Mouse (Mus musculus): Measurements from ENCODE around the gene Sema3f. TPM values are rescaled to one million over a fixed set of nuclear protein-coding genes. Genes with fewer than 3 reads are reported as not detected.

Gene Sema3f
- polyA plus RNA-seq, 1 experiment: 88.1 TPM

DNA sequence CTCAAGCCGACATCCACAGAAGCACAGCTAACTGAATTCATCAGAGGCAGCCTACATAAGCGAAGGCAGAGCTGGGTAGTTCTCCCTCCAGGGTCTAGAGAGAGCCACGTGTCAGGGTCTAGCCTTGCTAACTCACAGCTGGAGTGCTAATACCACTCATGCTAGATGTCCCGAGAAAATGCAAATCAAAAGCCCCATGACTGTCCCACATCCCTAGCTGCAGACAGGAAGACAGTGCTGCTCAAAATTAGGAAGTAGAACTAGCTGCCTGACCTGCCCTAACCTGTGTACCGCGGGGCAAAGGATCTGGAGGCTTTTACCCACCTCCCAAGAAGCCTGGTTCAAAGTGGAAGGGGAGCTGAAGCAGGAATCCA, 14.2 kb downstream of the Sema3f start:
- no peak for TF ChIP-seq CTCF (IDR thresholded peaks at IDR 0.05; ENCODE audit: borderline replicate concordance, insufficient read depth, low read length)
- no peak for TF ChIP-seq POLR2A (IDR thresholded peaks at IDR 0.05; ENCODE audit: low read depth, low read length)
- Histone ChIP-seq H3K27ac (ENCODE audit: insufficient read depth, low read length) (no peak overlapping the region), H3K4me1 (ENCODE audit: control insufficient read depth, insufficient read depth, low read length) (peaks cover 20% of the 10 kb centered on the region), H3K4me3 (ENCODE audit: insufficient read depth, low read length) (no peak overlapping the region)

DNA sequence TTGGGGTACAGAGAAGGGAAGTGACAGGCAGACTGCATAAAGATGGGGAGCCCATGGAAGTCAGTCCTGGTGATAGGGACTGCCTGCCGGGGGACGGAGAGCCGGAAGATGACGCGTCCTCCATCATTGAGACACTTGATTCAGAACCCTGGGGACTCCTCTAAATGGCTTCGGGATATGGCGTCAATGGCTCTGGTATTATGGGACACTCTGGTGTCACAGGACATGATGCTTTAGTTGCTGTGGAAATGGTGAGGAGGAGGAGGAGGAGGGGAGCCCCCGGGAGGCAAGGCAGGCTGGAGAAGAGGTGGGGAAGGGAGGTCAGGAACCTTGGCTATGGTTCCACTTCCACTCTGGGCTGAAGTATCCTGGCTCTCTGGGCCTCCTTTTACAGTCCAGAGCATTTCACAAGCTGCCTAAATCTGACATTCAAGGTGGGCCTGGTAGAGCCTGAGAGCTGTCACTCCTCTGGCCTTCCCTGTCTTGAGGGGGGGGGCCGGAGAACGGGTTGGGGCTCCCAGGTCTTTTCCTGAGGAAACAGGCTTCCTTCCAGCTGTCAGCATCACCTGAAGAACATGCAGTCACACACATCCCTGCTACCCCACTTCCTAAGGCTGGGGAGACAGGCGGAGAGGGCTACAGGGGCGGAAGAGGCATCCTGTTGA, 14.7 kb downstream of the Sema3f start:
- Histone ChIP-seq H3K4me1 (ENCODE audit: control insufficient read depth, insufficient read depth, low read length) (peaks cover 16% of the 10 kb centered on the region), H3K4me3 (ENCODE audit: insufficient read depth, low read length) (no peak overlapping the region)
- TF ChIP-seq POLR2A (IDR thresholded peaks at IDR 0.05; ENCODE audit: low read depth, low read length) (no peak), CTCF (IDR thresholded peaks at IDR 0.05; ENCODE audit: borderline replicate concordance, insufficient read depth, low read length) (no peak)

DNA sequence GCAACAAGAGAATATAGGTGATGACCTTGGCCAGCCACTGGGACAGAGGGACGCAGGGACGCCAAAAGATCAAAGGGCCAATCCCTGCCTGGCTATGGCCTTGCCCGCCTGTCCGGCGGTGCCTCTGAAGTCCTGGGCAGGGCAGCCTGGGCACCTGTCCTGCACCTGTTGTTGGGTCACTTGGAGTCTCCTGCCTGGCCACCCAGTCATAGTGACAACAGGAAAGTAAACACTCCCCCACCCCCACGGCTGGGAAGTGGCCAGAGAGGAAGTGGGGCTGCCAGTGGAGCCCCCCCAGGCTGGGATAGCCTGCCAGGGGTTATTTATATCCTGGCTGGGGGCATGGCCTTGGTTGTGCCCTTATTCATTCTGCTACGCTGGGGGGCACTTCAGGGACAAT, 15.6 kb downstream of the Sema3f start:
- Histone ChIP-seq H3K27ac (ENCODE audit: insufficient read depth, low read length) (no peak overlapping the region), H3K4me3 (ENCODE audit: insufficient read depth, low read length) (no peak overlapping the region), H3K4me1 (ENCODE audit: control insufficient read depth, insufficient read depth, low read length) (peaks cover 11% of the 10 kb centered on the region)
- TF ChIP-seq POLR2A (IDR thresholded peaks at IDR 0.05; ENCODE audit: low read depth, low read length) (no peak), CTCF (IDR thresholded peaks at IDR 0.05; ENCODE audit: borderline replicate concordance, insufficient read depth, low read length) (no peak)

More for the DNA sequence above, 14.7 kb downstream of the Sema3f start:
- H3K27ac ChIP-seq (ENCODE audit: insufficient read depth, low read length): no peak overlapping the region

DNA sequence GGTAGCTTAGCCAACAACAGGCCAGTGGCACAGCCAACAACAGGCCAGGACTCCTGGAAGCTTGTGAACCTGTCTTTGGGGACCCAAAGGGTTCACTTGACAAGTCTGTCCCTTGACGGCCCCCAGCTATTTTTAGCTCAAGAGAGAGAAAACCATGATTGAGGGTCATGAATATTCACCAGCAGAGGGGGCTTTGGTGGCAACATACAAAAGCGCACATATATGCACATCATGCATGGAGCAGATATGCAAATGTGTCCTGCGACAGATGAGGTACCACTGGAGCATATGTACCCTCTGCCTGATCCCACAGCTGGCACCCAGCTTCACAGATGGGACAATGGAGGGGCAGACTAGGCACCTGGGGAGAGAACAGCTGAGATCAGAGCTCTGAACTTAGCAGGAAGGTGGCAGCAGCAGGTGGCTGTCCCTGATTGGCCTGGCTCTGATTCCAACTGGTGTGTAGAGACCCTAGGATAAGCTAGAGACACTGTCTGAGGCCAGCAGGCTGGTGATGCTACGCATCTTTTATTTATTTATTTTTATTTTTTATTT, 16.8 kb downstream of the Sema3f start:
- H3K4me3 ChIP-seq (ENCODE audit: insufficient read depth, low read length): no peak overlapping the region
- TF ChIP-seq CTCF (IDR thresholded peaks at IDR 0.05; ENCODE audit: borderline replicate concordance, insufficient read depth, low read length) (no peak), POLR2A (IDR thresholded peaks at IDR 0.05; ENCODE audit: low read depth, low read length) (no peak)
- H3K4me1 ChIP-seq (ENCODE audit: control insufficient read depth, insufficient read depth, low read length): no peaks in the 10 kb centered on the region; the same call in 1 of the 2 replicates
- H3K27ac ChIP-seq (ENCODE audit: insufficient read depth, low read length): no peak overlapping the region

DNA sequence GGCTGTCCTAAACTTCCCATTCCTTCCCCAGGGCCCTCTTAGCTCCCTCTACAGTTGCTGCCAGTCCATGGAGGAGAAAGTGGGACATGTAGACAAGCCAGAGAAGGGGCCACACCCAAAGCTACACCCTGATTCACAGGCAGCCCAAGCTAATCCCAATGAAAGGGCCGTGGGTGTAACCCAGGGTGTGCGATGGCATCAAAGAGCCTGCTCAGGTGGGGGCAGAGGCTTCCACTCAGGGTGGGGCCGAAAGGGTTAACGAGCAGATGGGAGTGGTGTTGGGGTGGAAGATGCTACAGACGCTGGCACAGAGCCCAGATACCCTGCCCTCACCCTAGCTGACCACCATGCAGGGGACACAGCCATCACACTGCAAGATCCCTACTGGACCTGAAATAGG, 17.5 kb downstream of the Sema3f start:
- Histone ChIP-seq H3K27ac (ENCODE audit: insufficient read depth, low read length) (no peak overlapping the region), H3K4me3 (ENCODE audit: insufficient read depth, low read length) (no peak overlapping the region), H3K4me1 (ENCODE audit: control insufficient read depth, insufficient read depth, low read length) (no peaks in the 10 kb centered on the region)
- TF ChIP-seq CTCF (IDR thresholded peaks at IDR 0.05; ENCODE audit: borderline replicate concordance, insufficient read depth, low read length) (no peak), POLR2A (IDR thresholded peaks at IDR 0.05; ENCODE audit: low read depth, low read length) (no peak)

DNA sequence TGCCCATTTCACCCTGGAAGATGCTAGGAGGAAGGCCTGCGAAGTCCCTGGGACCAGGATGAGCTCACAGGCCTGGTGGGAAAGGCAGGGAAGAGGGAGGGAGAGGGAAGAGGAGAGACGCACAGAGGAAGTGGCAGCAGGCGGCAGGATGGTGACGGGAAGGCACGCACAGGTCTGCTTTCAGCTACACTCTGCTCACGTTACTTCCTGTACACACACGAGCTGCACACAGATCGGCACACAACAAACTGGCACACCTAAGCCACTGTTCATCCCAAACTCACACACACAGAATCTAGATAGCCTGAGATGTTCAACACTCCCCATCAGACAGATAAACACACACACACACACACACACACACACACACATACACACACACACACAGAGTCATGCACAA, 19.9 kb downstream of the Sema3f start:
- Histone ChIP-seq H3K4me1 (ENCODE audit: control insufficient read depth, insufficient read depth, low read length) (no peaks in the 10 kb centered on the region), H3K27ac (ENCODE audit: insufficient read depth, low read length) (no peak overlapping the region), H3K4me3 (ENCODE audit: insufficient read depth, low read length) (no peak overlapping the region)
- TF ChIP-seq CTCF (IDR thresholded peaks at IDR 0.05; ENCODE audit: borderline replicate concordance, insufficient read depth, low read length) (no peak), POLR2A (IDR thresholded peaks at IDR 0.05; ENCODE audit: low read depth, low read length) (no peak)

DNA sequence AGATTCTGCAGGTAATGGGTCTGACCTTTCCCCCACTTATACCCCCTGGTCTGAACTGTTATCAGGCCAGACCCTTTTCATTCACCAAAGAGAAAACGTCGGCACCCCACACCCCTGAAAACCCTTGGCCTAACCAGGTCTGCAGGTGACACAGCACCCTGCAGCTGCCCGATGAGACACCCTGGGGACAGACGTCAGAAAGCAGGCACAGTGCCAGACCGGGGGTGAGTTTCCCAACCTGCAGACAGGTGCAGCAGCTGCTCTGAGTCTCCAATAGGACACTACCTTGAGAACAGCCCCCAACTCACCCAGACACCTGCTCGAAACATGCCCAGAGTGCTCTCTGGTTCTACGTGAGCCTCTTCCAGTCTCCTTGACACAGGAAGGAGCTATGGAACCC, 21.3 kb downstream of the Sema3f start:
- Histone ChIP-seq H3K4me1 (ENCODE audit: control insufficient read depth, insufficient read depth, low read length) (no peaks in the 10 kb centered on the region), H3K4me3 (ENCODE audit: insufficient read depth, low read length) (no peak overlapping the region), H3K27ac (ENCODE audit: insufficient read depth, low read length) (no peak overlapping the region)
- TF ChIP-seq CTCF (IDR thresholded peaks at IDR 0.05; ENCODE audit: borderline replicate concordance, insufficient read depth, low read length): no peak
- TF ChIP-seq POLR2A (IDR thresholded peaks at IDR 0.05; ENCODE audit: low read depth, low read length): no peak

DNA sequence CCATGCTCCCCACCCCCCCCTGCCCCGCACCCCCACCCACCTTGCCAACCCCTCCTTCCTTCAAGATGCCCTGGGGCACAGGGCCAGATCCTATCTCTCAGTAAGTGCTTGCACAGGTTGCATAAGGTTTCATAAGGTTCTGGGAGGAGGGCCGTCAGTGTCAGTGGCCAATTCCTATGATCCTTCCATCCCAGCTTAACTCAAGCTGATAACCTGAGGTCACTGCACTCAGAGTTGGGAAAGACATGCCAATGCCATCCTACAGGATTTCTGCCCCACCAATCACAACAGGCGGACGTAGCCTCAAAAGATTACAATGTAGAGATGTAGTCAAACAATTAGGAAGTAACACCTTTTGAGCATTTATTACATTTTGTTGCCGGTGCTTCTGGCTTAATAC, 21.9 kb downstream of the Sema3f start:
- Histone ChIP-seq H3K4me1 (ENCODE audit: control insufficient read depth, insufficient read depth, low read length) (no peaks in the 10 kb centered on the region), H3K4me3 (ENCODE audit: insufficient read depth, low read length) (no peak overlapping the region), H3K27ac (ENCODE audit: insufficient read depth, low read length) (no peak overlapping the region)
- TF ChIP-seq CTCF (IDR thresholded peaks at IDR 0.05; ENCODE audit: borderline replicate concordance, insufficient read depth, low read length) (no peak), POLR2A (IDR thresholded peaks at IDR 0.05; ENCODE audit: low read depth, low read length) (no peak)

DNA sequence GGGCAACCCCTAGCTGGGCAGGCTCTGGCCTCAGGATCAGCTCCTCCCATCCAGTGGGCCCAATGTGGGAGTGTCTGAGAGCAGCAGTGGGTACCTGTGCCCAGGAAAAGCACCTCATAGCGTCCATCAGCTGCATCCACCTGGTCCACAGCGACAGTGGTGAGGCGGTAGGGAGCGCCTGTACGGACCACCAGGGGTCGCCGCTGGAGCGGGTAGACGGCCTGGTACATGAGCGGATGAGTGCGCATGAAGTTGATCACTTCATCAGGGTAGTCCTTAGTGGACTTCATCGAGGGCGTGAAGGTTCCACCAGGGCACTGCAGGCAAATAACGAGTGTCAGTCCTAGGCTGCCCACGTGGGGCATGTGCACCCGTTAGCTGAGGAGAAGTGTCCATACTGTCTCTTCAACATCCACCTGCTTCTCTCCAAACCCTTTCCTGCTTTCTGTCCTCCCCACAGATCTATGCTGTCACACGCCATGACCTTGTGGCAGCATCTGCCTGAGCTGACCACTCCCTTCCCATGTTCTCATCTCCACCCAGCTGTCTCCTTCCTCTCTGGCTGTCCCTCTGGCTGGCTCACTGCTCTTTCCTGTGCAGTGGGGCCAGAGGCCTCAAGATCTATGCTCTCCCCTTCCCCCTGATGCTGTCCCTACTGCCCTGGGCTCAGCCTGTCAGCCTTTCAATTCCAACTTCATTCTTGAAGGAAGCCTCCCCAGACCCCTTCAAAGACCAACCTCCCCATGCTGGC, 24.9 kb downstream of the Sema3f start:
- no peak overlapping the region for H3K4me3 ChIP-seq (ENCODE audit: insufficient read depth, low read length)
- TF ChIP-seq POLR2A (IDR thresholded peaks at IDR 0.05; ENCODE audit: low read depth, low read length): no peak
- TF ChIP-seq CTCF (IDR thresholded peaks at IDR 0.05; ENCODE audit: borderline replicate concordance, insufficient read depth, low read length): peak; percentile 87
- H3K4me1 ChIP-seq (ENCODE audit: control insufficient read depth, insufficient read depth, low read length): no peaks in the 10 kb centered on the region
- H3K27ac ChIP-seq (ENCODE audit: insufficient read depth, low read length): no peak overlapping the region

DNA sequence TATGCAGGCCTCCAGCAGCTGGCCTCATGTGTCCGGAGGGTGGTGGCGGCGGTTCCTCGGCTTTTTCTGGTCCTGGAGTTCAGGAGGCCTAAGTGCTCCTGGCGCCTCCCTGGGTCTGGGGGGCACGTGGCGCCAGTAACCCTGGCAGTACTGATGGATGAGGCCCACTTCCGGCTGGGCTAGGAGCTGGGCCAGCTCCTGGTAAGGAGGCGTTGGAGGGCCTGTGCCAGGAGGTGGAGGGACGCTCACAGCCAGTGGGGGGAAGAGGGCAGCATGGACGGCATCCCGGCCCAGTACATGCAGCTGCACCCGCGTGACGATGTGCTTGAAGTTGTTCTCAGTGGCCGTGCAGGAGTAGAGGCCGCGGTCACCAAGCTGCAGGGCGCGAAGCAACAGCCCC, 27.9 kb downstream of the Sema3f start:
- H3K4me1 ChIP-seq (ENCODE audit: control insufficient read depth, insufficient read depth, low read length): no peaks in the 10 kb centered on the region
- no peak overlapping the region for H3K27ac ChIP-seq (ENCODE audit: insufficient read depth, low read length)
- no peak overlapping the region for H3K4me3 ChIP-seq (ENCODE audit: insufficient read depth, low read length)
- TF ChIP-seq CTCF (IDR thresholded peaks at IDR 0.05; ENCODE audit: borderline replicate concordance, insufficient read depth, low read length) (no peak), POLR2A (IDR thresholded peaks at IDR 0.05; ENCODE audit: low read depth, low read length) (no peak)
